Mouse (Mus musculus) hindbrain, embryonic 14.5 days (tissue): ENCODE measurements at regions not wholly inside any gene's neighbourhood (a gene's known extent, or its start where the extent isn't known, plus 50 kb on each side); places are given as distances from the start of the nearest gene placed in this dataset.

Experiments
- ATAC-seq: fragments of 200-750 bp; cut with Nextera tagmentation; 2 replicates; pipeline ENCODE4 v1.8.0; 2017; ENCODE audit warnings: moderate number of reproducible peaks, mild to moderate bottlenecking, moderate TSS enrichment, moderate library complexity; ENCODE audit not compliant: low FRiP score
- DNase-seq: peaks from one replicate; pipeline ENCODE4 v3.0.0-alpha.2; 2015; ENCODE audit warnings: low spot score
- H3K27ac ChIP-seq: fragments of 300-500 bp; sonication (generic); 2 replicates; pipeline ENCODE4 v1.5.1; 2014; ENCODE audit warnings: mild to moderate bottlenecking, moderate library complexity
- H3K27me3 ChIP-seq: fragments of 300-500 bp; sonication (generic); 2 replicates; pipeline ENCODE4 v1.6.1; 2014; ENCODE audit warnings: mild to moderate bottlenecking, low read length, mixed read lengths; ENCODE audit not compliant: control insufficient read depth, insufficient read depth
- H3K36me3 ChIP-seq: fragments of 300-500 bp; sonication (generic); replicated peaks from 2 replicates; pipeline ENCODE4 v1.6.1; 2014; ENCODE audit not compliant: control insufficient read depth, insufficient read depth
- H3K4me1 ChIP-seq: fragments of 300-500 bp; sonication (generic); replicated peaks from 2 replicates; pipeline ENCODE4 v1.6.1; 2014; ENCODE audit warnings: antibody characterized with exemption, low read length, mixed read lengths; ENCODE audit not compliant: control insufficient read depth, insufficient read depth
- H3K4me2 ChIP-seq: fragments of 300-500 bp; sonication (generic); replicated peaks from 2 replicates; pipeline ENCODE4 v1.6.1; 2014; ENCODE audit warnings: mild to moderate bottlenecking, moderate library complexity
- H3K4me3 ChIP-seq: fragments of 300-500 bp; sonication (generic); replicated peaks from 2 replicates; pipeline ENCODE4 v1.5.1; 2014; ENCODE audit warnings: mild to moderate bottlenecking, low read length
- H3K9ac ChIP-seq: fragments of 300-500 bp; sonication (generic); 2 replicates; pipeline ENCODE4 v1.6.1; 2014
- H3K9me3 ChIP-seq: fragments of 300-500 bp; sonication (generic); 2 replicates; pipeline ENCODE4 v1.6.1; 2016; ENCODE audit warnings: low read length; ENCODE audit not compliant: control insufficient read depth
- WGBS: fragments of 180-500 bp; shearing (Covaris S2); extraction: QIAGEN DNeasy Blood & Tissue Kit; methylation state at CpG from one replicate; pipeline ENCODE4 v1.1.7; 2014; 5-methylcytosine and 5-hydroxymethylcytosine counted together

- Histone ChIP-seq H3K9me3 (no peaks in the 10 kb centered on the region), H3K9ac (no peak overlapping the region), H3K27ac (no peak overlapping the region), H3K4me3 (no peak overlapping the region), H3K4me1 (no peaks in the 10 kb centered on the region), H3K4me2 (no peak overlapping the region), H3K36me3 (no peaks in the 10 kb centered on the region), H3K27me3 (no peaks in the 10 kb centered on the region)
- ATAC-seq (no peak), DNase-seq (no peak)
- 89% methylated on average over 4 of the region's 4 CpGs for WGBS
Observed at GRCm38 (mm10) chr14:116586742-116587141, 338.4 kb upstream of the Gpc6 start.

DNA sequence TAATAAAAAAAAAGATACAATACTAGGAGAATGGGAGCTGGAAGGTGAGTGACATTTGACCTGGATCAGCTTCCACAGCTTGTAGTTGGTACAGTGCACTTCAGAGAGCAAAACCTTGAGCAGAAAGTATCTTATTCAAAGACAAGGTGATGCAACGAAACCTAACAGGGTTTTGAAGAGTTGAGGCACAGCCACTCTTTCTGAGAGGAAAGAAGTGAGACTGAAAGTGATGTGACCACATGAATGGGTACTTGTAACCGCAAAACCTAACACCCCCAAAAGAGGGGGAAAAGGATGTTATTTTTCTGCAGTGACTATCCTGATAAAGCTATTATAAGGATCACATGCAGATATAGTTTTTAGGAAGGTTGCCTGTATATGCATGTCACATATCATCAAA, 335.6 kb upstream of the Gpc6 start:
- H3K27me3 ChIP-seq = no peaks in the 10 kb centered on the region
- no peaks in the 10 kb centered on the region for H3K9me3 ChIP-seq
- no peaks in the 10 kb centered on the region for H3K36me3 ChIP-seq
- no peak overlapping the region for H3K4me3 ChIP-seq
- no peak overlapping the region for H3K27ac ChIP-seq
- ATAC-seq = no peak
- H3K9ac ChIP-seq = no peak overlapping the region
- no peak overlapping the region for H3K4me2 ChIP-seq
- H3K4me1 ChIP-seq = no peaks in the 10 kb centered on the region
- no peak for DNase-seq
- 85% methylated on average over 2 of the region's 2 CpGs for WGBS

DNA sequence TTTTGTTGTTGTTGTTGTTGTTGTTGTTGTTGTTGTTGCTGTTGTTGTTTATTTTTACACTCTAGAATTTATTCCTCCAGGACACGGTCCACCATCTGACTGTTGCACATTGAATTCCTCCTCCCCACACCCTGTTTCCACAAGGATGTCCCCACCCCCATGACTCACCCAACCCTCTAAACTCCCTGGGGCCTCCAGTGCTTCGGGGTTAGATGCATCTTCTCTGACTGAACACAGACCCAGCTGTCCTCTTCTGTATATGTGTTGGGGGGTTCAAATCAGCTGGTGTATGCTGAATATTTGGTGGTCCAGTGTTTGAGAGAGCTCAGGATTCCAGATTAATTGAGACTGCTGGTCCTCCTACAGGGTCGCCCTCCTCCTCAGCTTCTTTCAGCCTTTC, 335.0 kb upstream of the Gpc6 start:
- Histone ChIP-seq H3K4me1 (no peaks in the 10 kb centered on the region), H3K9ac (no peak overlapping the region), H3K27ac (no peak overlapping the region), H3K4me3 (no peak overlapping the region), H3K36me3 (no peaks in the 10 kb centered on the region), H3K9me3 (no peaks in the 10 kb centered on the region), H3K4me2 (no peak overlapping the region), H3K27me3 (no peaks in the 10 kb centered on the region)
- no peak for ATAC-seq
- 83% methylated on average over 3 of the region's 3 CpGs for WGBS
- DNase-seq = no peak

DNA sequence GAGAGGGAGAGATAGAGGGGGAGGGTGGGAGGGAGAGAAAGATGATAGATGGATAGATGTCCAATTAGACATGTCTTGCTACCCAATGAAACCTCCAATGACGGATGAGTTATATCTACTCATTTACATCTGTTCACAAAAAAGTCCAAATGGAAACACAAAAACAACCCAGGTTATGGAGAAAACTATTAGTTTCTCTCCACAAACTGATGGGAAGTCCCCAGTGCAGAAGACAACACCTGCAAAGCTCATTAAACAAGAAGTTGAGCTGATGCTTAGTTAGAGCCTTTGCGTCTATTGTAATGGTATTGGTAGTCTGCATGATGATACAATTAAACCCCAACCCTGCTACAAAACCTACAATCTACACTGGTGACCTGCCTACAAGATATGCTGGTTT, 317.0 kb upstream of the Gpc6 start:
- no peaks in the 10 kb centered on the region for H3K4me1 ChIP-seq
- no peak overlapping the region for H3K4me2 ChIP-seq
- WGBS = 99% methylated on average over 2 of the region's 2 CpGs
- ATAC-seq (no peak), DNase-seq (no peak)
- no peak overlapping the region for H3K9ac ChIP-seq
- no peaks in the 10 kb centered on the region for H3K9me3 ChIP-seq
- no peak overlapping the region for H3K27ac ChIP-seq
- H3K4me3 ChIP-seq = no peak overlapping the region
- H3K36me3 ChIP-seq = no peaks in the 10 kb centered on the region
- H3K27me3 ChIP-seq = no peaks in the 10 kb centered on the region

GRCm38 (mm10) chr14:116611210-116611609, 313.9 kb upstream of the Gpc6 start:
- H3K9me3 ChIP-seq = no peaks in the 10 kb centered on the region
- WGBS = 87% methylated on average over 3 of the region's 3 CpGs
- ATAC-seq = no peak

DNA sequence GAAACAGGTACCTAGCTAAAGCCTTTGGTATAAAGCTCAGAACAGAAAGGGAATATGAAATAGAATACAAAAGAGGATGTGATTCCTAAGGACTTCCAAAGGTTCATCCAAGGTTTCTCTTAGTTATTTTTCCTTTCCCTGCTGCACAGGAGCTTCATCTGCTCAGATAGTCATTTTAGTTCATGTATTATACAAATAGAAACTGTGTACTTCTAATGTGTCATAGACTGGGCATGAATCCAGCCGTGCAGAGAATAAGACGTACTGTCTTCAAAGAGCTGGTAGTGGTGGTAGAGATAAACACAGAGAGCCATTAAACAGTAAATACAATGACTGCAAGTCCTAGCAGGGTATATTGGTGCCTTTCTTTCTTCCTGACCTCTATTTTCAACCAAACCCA, 292.9 kb upstream of the Gpc6 start:
- DNase-seq = no peak
- no peaks in the 10 kb centered on the region for H3K36me3 ChIP-seq
- no peak overlapping the region for H3K27ac ChIP-seq
- H3K4me1 ChIP-seq = no peaks in the 10 kb centered on the region
- H3K9me3 ChIP-seq = no peaks in the 10 kb centered on the region
- no peak for ATAC-seq
- H3K4me2 ChIP-seq = no peak overlapping the region
- H3K27me3 ChIP-seq = no peaks in the 10 kb centered on the region
- H3K9ac ChIP-seq = no peak overlapping the region
- H3K4me3 ChIP-seq = no peak overlapping the region
- WGBS = 82% methylated on average over 2 of the region's 2 CpGs

More at GRCm38 (mm10) chr14:116611210-116611609, 313.9 kb upstream of the Gpc6 start:
- H3K27me3 ChIP-seq = no peaks in the 10 kb centered on the region
- no peak overlapping the region for H3K27ac ChIP-seq
- H3K4me3 ChIP-seq = no peak overlapping the region
- no peaks in the 10 kb centered on the region for H3K36me3 ChIP-seq
- no peak for DNase-seq
- no peaks in the 10 kb centered on the region for H3K4me1 ChIP-seq
- no peak overlapping the region for H3K4me2 ChIP-seq
- H3K9ac ChIP-seq = no peak overlapping the region

GRCm38 (mm10) chr14:116642091-116642490, 283.0 kb upstream of the Gpc6 start:
- Histone ChIP-seq H3K4me3 (no peak overlapping the region), H3K9me3 (no peaks in the 10 kb centered on the region)
- ATAC-seq = no peak

DNA sequence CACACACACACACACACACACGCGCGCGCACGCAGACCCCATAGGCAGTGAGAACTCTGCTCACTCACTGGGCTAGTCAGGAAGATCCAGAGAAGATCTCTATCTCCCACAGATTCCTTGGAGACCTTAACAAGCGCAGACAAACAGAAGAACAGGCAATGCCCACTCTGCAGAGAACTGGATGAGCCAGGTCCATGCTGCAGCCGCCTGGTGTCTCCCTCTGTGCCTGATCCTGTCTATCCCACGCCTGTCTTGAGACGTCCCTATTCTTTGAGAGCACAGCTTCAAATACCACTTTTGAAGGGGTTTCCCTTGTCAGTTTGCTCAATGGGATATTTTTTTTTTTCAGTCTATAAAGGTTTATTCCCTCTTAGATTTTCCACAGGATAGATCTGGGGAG, 273.2 kb upstream of the Gpc6 start:
- Histone ChIP-seq H3K4me2 (no peak overlapping the region), H3K4me1 (no peaks in the 10 kb centered on the region), H3K4me3 (no peak overlapping the region), H3K27ac (no peak overlapping the region), H3K36me3 (no peaks in the 10 kb centered on the region), H3K9me3 (no peaks in the 10 kb centered on the region), H3K27me3 (no peaks in the 10 kb centered on the region), H3K9ac (no peak overlapping the region)
- DNase-seq (no peak), ATAC-seq (no peak)
- 83% methylated on average over 9 of the region's 9 CpGs for WGBS

More at GRCm38 (mm10) chr14:116642091-116642490, 283.0 kb upstream of the Gpc6 start:
- Histone ChIP-seq H3K27me3 (no peaks in the 10 kb centered on the region), H3K9ac (no peak overlapping the region), H3K4me1 (no peaks in the 10 kb centered on the region), H3K4me2 (no peak overlapping the region), H3K36me3 (no peaks in the 10 kb centered on the region), H3K27ac (no peak overlapping the region)
- DNase-seq = no peak

- 0 out of 2 replicates have a peak, but pooled peaks cover 2% of the 10 kb centered on the region for H3K9me3 ChIP-seq
- WGBS = 86% methylated on average over 5 of the region's 5 CpGs
Observed at GRCm38 (mm10) chr14:116683909-116684308, 241.2 kb upstream of the Gpc6 start.

DNA sequence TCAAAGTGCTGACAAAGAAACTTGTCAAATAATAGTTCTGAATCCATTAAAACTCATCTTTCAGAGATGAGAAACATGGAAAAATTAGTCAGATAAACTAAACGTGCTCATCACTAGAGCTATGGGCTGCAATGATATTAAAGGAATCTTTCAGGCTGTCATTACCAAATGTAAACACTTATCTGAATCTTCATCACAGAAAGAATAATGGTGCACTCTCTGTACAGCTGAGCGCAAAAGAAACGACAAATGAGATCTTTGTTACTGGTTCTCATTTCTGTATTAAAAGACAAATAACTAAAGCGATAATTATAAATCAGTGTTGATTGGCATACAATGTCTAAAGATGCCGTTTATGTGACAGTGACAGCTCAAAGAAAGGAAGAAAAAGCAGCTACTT, 227.4 kb upstream of the Gpc6 start:
- Histone ChIP-seq H3K27ac (no peak overlapping the region), H3K9me3 (no peaks in the 10 kb centered on the region), H3K4me3 (no peak overlapping the region), H3K9ac (no peak overlapping the region), H3K4me1 (no peaks in the 10 kb centered on the region), H3K27me3 (no peaks in the 10 kb centered on the region), H3K4me2 (no peak overlapping the region), H3K36me3 (no peaks in the 10 kb centered on the region)
- ATAC-seq (no peak), DNase-seq (no peak)
- WGBS = 83% methylated on average over 5 of the region's 5 CpGs

More at GRCm38 (mm10) chr14:116683909-116684308, 241.2 kb upstream of the Gpc6 start:
- Histone ChIP-seq H3K4me3 (no peak overlapping the region), H3K27ac (no peak overlapping the region), H3K4me1 (no peaks in the 10 kb centered on the region), H3K9ac (no peak overlapping the region), H3K4me2 (no peak overlapping the region), H3K36me3 (no peaks in the 10 kb centered on the region), H3K27me3 (no peaks in the 10 kb centered on the region)
- no peak for DNase-seq
- no peak for ATAC-seq
